Mouse (Mus musculus) small intestine, adult 2 months (tissue): ENCODE data around the gene Cd2bp2.

Source experiments
- CTCF ChIP-seq: fragments of 200-500 bp; IDR thresholded peaks from 2 replicates; pipeline ENCODE4 v1.5.1; 2012; ENCODE audit warnings: low read depth, mild to moderate bottlenecking, control low read depth, inconsistent platforms, low read length, moderate library complexity, mixed read lengths; ENCODE audit not compliant: insufficient replicate concordance, insufficient read length; ENCODE audit errors: extremely low read depth
- POLR2A ChIP-seq: fragments of 200-500 bp; IDR thresholded peaks from 2 replicates; pipeline ENCODE4 v1.6.1; 2012; ENCODE audit warnings: low read depth, mild to moderate bottlenecking, control low read depth, inconsistent platforms, low read length, moderate library complexity

DNA sequence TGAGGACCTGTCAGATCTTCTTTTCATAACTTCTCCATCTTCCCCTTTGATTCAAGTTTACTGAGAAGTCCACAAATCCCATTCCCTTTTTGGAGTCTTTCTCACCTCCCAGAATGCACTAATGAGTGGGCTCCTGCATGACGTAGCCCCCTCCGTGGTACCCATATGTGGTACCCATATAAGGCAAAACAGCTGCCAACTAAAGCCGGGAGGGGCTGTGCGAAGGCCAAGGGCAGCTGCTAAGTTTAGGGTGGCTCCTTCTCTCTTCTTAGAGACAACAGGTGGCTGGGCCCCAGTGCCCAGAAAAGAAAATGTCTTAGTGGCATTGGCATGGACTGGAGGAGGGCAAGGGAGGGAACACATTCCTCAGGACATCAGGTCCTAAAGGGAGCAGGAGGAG is 14.4 kb upstream of the Cd2bp2 start:
- TF ChIP-seq POLR2A (no peak), CTCF (no peak)
